Mouse (Mus musculus): Measurements from ENCODE around the gene Epc2.

DNA sequence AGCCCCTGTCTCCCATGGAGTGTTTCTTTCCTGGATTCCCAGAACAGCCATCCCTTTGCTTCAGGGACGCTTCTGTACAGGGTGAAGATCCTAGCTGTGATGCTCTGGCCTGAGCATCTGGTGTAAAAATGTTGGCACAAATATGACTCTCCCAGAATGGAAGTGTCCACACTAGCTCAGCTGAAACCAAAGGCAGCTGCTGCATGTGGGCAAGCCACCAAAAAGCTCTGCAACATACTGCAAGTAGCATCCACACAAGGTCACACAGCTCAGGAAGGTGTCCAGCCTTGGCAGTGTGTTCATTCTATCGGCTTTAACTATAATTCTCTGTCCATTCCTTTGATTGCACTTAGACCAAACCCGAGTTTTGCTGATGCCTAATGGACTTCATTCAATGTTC, 129.3 kb downstream of the Epc2 start:
- no peak for TF ChIP-seq CTCF (conservative IDR thresholded peaks at IDR 0.05; ENCODE audit: low read length)
- TF ChIP-seq POU5F1 (IDR thresholded peaks at IDR 0.05; ENCODE audit: borderline replicate concordance, low read length) = no peak
- no peak for TF ChIP-seq NANOG (IDR thresholded peaks at IDR 0.05; ENCODE audit: borderline replicate concordance, low read length)

Data from E14TG2a.4 (cell line).